Mouse (Mus musculus): ENCODE results near the gene Fip1l1. TPM values are rescaled to one million over a fixed set of nuclear protein-coding genes. Genes with fewer than 3 reads are reported as not detected.

Gene Fip1l1
- total and polyA plus RNA-seq, 3 experiments, result 72.0 to 171 (median 83.1) TPM

DNA sequence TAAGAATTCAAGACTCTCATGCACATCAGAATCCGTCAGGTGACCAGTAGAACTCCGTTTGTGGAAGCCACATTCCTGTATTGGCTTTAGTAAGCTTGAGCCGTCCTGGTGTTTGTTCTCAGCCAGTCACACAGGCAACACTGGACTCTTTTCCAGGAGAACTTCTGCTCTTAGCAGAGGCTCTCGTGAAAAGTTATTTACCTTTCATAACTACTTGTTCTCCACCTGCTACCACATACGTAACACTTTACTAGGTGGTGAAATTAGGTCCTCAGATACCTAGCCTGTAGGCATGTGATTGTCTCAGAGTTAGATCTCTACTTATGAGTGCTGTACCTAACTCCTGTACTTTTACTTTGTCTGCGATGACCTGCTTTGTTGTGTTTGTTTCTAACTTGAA is 36.5 kb downstream of the Fip1l1 start:
- dilution Hi-C loops (cut with MboI; ENCODE audit: extremely low pct_ligation_motif_present, extremely low pct_unique_long_range_greater_than_20kb, low sequenced_read_pairs), result no loop called here
- H3K9me3 ChIP-seq (replicated peaks; ENCODE audit: low read length), result no peaks in the 10 kb centered on the region
- H3K27ac ChIP-seq (ENCODE audit: insufficient read depth, low read depth), result no peak overlapping the region
- no peak overlapping the region for H3K4me3 ChIP-seq (replicated peaks in 1 of 3; ENCODE audit: low read depth in 2 of 3, low read length in 2 of 3, poor library complexity in 1 of 3)
- no peak for DNase-seq (ENCODE audit: extremely low read depth)
- no peaks in the 10 kb centered on the region for H3K4me1 ChIP-seq (ENCODE audit: control insufficient read depth in 1 of 2, insufficient read depth in 2 of 2)
- no peaks in the 10 kb centered on the region for H3K27me3 ChIP-seq (replicated peaks)
- H3K9ac ChIP-seq (ENCODE audit: insufficient read depth, low read depth), result no peak overlapping the region
- H3K36me3 ChIP-seq (replicated peaks in 1 of 2; ENCODE audit: control insufficient read depth in 1 of 2, insufficient read depth in 1 of 2, low read length in 1 of 2), result peaks cover 31 to 70% of the 10 kb centered on the region in 2 experiments
- no peak for TF ChIP-seq ETS1 (conservative IDR thresholded peaks at IDR 0.05; ENCODE audit: low read depth, low read length)
- no peak for TF ChIP-seq E2F4 (IDR thresholded peaks at IDR 0.05; ENCODE audit: insufficient replicate concordance, low read depth, low read length)
- no peak for TF ChIP-seq USF2 (conservative IDR thresholded peaks at IDR 0.05; ENCODE audit: low read depth, low read length)
- TF ChIP-seq MAFK (IDR thresholded peaks at IDR 0.05; ENCODE audit: insufficient replicate concordance, low read length), result no peak
- TF ChIP-seq EP300 (IDR thresholded peaks at IDR 0.05; ENCODE audit: low read length), result no peak
- no peak for TF ChIP-seq MYC (IDR thresholded peaks at IDR 0.05; ENCODE audit: low read depth, low read length)
- TF ChIP-seq ZKSCAN1 (IDR thresholded peaks at IDR 0.05; ENCODE audit: borderline replicate concordance, low read depth, low read length), result no peak
- no peak for TF ChIP-seq RAD21 (IDR thresholded peaks at IDR 0.05; ENCODE audit: low read depth, low read length)
- no peak for TF ChIP-seq ZC3H11A (IDR thresholded peaks at IDR 0.05; ENCODE audit: low read depth, low read length)
- no peak for TF ChIP-seq JUND (conservative IDR thresholded peaks at IDR 0.05; ENCODE audit: low read depth, low read length)
- TF ChIP-seq CHD2 (IDR thresholded peaks at IDR 0.05; ENCODE audit: low read length), result no peak
- no peak for TF ChIP-seq MAZ (IDR thresholded peaks at IDR 0.05; ENCODE audit: low read depth, low read length)
- TF ChIP-seq BHLHE40 (IDR thresholded peaks at IDR 0.05; ENCODE audit: low read depth, low read length), result no peak
- no peak for TF ChIP-seq ELF1 (IDR thresholded peaks at IDR 0.05; ENCODE audit: low read depth, low read length)
- TF ChIP-seq SIN3A (IDR thresholded peaks at IDR 0.05; ENCODE audit: low read length), result no peak
- no peak for TF ChIP-seq ZNF384 (IDR thresholded peaks at IDR 0.05; ENCODE audit: low read depth, low read length)
- TF ChIP-seq TCF12 (IDR thresholded peaks at IDR 0.05; ENCODE audit: low read depth, low read length), result no peak
- peaks cover 8% of the 10 kb centered on the region; the same call in 1 of the 2 replicates for H3K79me2 ChIP-seq (replicated peaks; ENCODE audit: control insufficient read depth, extremely low read depth, insufficient read depth, poor library complexity, severe bottlenecking)
- in situ Hi-C loops (cut with MboI; ENCODE audit: low pct_ligation_motif_present, low pct_unique_long_range_greater_than_20kb, low sequenced_read_pairs), result no loop called here
- H3K4me2 ChIP-seq (ENCODE audit: insufficient read depth, low read depth, poor library complexity, severe bottlenecking), result no peak overlapping the region

DNA sequence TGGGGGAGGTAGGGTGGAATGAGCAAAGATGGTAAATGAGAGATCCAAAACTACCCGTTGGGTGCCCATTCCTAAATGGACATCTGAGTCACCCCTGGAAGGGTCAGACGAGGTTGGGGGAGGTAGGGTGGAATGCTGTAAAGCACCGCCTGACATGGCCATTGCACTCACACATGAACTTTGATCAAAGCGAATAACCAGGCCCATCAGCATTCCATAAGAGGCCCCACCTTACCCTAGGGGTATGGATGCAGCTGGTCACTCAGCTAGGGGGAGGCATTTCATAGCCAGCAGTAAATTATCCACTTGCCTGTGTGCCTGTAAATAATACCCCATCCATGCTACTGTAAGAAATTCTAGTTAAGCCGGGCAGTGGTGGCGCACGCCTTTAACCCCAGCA is 53.9 kb downstream of the Fip1l1 start:
- Histone ChIP-seq H3K4me3 (replicated peaks in 1 of 3; ENCODE audit: low read depth in 2 of 3, low read length in 2 of 3, poor library complexity in 1 of 3) (no peak overlapping the region), H3K4me1 (ENCODE audit: control insufficient read depth in 1 of 2, insufficient read depth in 2 of 2) (no peaks in the 10 kb centered on the region), H3K9ac (ENCODE audit: insufficient read depth, low read depth) (no peak overlapping the region), H3K9me3 (replicated peaks; ENCODE audit: low read length) (no peaks in the 10 kb centered on the region), H3K79me2 (replicated peaks; ENCODE audit: control insufficient read depth, extremely low read depth, insufficient read depth, poor library complexity, severe bottlenecking) (no peaks in the 10 kb centered on the region; the same call in 1 of the 2 replicates), H3K27me3 (replicated peaks) (no peaks in the 10 kb centered on the region), H3K4me2 (ENCODE audit: insufficient read depth, low read depth, poor library complexity, severe bottlenecking) (no peak overlapping the region), H3K36me3 (replicated peaks in 1 of 2; ENCODE audit: control insufficient read depth in 1 of 2, insufficient read depth in 1 of 2, low read length in 1 of 2) (peaks cover 59 to 94% of the 10 kb centered on the region in 2 experiments), H3K27ac (ENCODE audit: insufficient read depth, low read depth) (no peak overlapping the region)
- in situ Hi-C loops (cut with MboI; ENCODE audit: low pct_ligation_motif_present, low pct_unique_long_range_greater_than_20kb, low sequenced_read_pairs), result no loop called here
- dilution Hi-C loops (cut with MboI; ENCODE audit: extremely low pct_ligation_motif_present, extremely low pct_unique_long_range_greater_than_20kb, low sequenced_read_pairs), result no loop called here
- TF ChIP-seq MAX (IDR thresholded peaks at IDR 0.05; ENCODE audit: low read length) (no peak), MEF2A (IDR thresholded peaks at IDR 0.05; ENCODE audit: borderline replicate concordance, low read depth, low read length) (no peak), UBTF (IDR thresholded peaks at IDR 0.05; ENCODE audit: low read depth, low read length) (no peak), PAX5 (IDR thresholded peaks at IDR 0.05; ENCODE audit: low read length) (no peak), E2F4 (IDR thresholded peaks at IDR 0.05; ENCODE audit: insufficient replicate concordance, low read depth, low read length) (no peak), TBP (conservative IDR thresholded peaks at IDR 0.05; ENCODE audit: low read depth, low read length) (no peak), SIN3A (IDR thresholded peaks at IDR 0.05; ENCODE audit: low read length) (no peak), MAZ (IDR thresholded peaks at IDR 0.05; ENCODE audit: low read depth, low read length) (no peak), IRF4 (IDR thresholded peaks at IDR 0.05; ENCODE audit: low read depth, low read length) (no peak), JUND (conservative IDR thresholded peaks at IDR 0.05; ENCODE audit: low read depth, low read length) (no peak), POLR2A (IDR thresholded peaks at IDR 0.05; ENCODE audit: low read depth, low read length) (no peak), NELFE (IDR thresholded peaks at IDR 0.05; ENCODE audit: low read depth, low read length) (no peak)
- DNase-seq (ENCODE audit: extremely low read depth), result no peak
